Mouse (Mus musculus) intestine, embryonic 15.5 days (tissue): ENCODE data around the gene Rarb. TPM values are rescaled to one million over a fixed set of nuclear protein-coding genes. Genes with fewer than 3 reads are reported as not detected.
A peak's percentile ranks its signal among the peaks of the same experiment; 100 is the strongest.
"Not testable (repeated sequence)": the region's sequence is repeated elsewhere in the genome, so short reads cannot be mapped to it uniquely, and the experiment has no call there.

ENCODE experiments used
- ATAC-seq: fragments of 200-750 bp; cut with Nextera tagmentation; 2 replicates; pipeline ENCODE4 v1.8.0; 2017; ENCODE audit warnings: moderate TSS enrichment, moderate library complexity
- H3K27ac ChIP-seq: fragments of 300-500 bp; sonication (generic); 2 replicates; pipeline ENCODE4 v1.5.1; 2015; ENCODE audit warnings: mild to moderate bottlenecking, inconsistent platforms
- H3K27me3 ChIP-seq: fragments of 300-500 bp; sonication (generic); replicated peaks from 2 replicates; pipeline ENCODE4 v1.6.1; 2015; ENCODE audit warnings: inconsistent platforms
- H3K36me3 ChIP-seq: fragments of 300-500 bp; sonication (generic); 2 replicates; pipeline ENCODE4 v1.6.1; 2015; ENCODE audit warnings: inconsistent platforms
- H3K4me1 ChIP-seq: fragments of 300-500 bp; sonication (generic); replicated peaks from 2 replicates; pipeline ENCODE4 v1.6.1; 2015; ENCODE audit warnings: inconsistent platforms
- H3K4me2 ChIP-seq: fragments of 300-500 bp; sonication (generic); replicated peaks from 2 replicates; pipeline ENCODE4 v1.6.1; 2015; ENCODE audit warnings: mild to moderate bottlenecking, inconsistent platforms
- H3K4me3 ChIP-seq: fragments of 300-500 bp; sonication (generic); replicated peaks from 2 replicates; pipeline ENCODE4 v1.5.1; 2015; ENCODE audit warnings: inconsistent platforms
- H3K9ac ChIP-seq: fragments of 300-500 bp; sonication (generic); 2 replicates; pipeline ENCODE4 v1.6.1; 2015; ENCODE audit warnings: inconsistent platforms
- H3K9me3 ChIP-seq: fragments of 300-500 bp; sonication (generic); 2 replicates; pipeline ENCODE4 v1.6.1; 2016; ENCODE audit warnings: inconsistent platforms
- WGBS: fragments of 180-500 bp; shearing (Covaris S2); methylation state at CpG from one replicate; pipeline ENCODE4 v1.1.7; 2015; 5-methylcytosine and 5-hydroxymethylcytosine counted together
- polyA plus RNA-seq: library from polyadenylated mRNA; unstranded; fragments of >200 nt; fragmentation: Nextera tagmentation; extraction: Ambion mirVana; gene quantifications from 2 replicates; pipeline ENCODE4 v1.2.1, GENCODE M21; 2015

Rarb gene
- polyA plus RNA-seq, 1 experiment from 2014 or later: 10.2 TPM

GRCm38 (mm10) chr14:16762773-16763172, 56.2 kb downstream of the Rarb start:
- H3K27ac ChIP-seq: no peak overlapping the region
- ATAC-seq: no peak
- no peak overlapping the region for H3K4me2 ChIP-seq
- no peak overlapping the region for H3K9ac ChIP-seq
- H3K27me3 ChIP-seq: peaks cover 4% of the 10 kb centered on the region; the same call in 1 of the 2 replicates
- no peaks in the 10 kb centered on the region for H3K9me3 ChIP-seq
- H3K4me1 ChIP-seq: no peaks in the 10 kb centered on the region
- no peak overlapping the region for H3K4me3 ChIP-seq
- no peaks in the 10 kb centered on the region for H3K36me3 ChIP-seq

- 59% methylated on average over 6 of the region's 6 CpGs for WGBS
- Histone ChIP-seq H3K4me2 (no peak overlapping the region), H3K27ac (no peak overlapping the region)
Observed at GRCm38 (mm10) chr14:16758773-16759434, 60.1 kb downstream of the Rarb start.

GRCm38 (mm10) chr14:16755601-16756000, 63.4 kb downstream of the Rarb start:
- not testable (repeated sequence) for H3K36me3 ChIP-seq, H3K4me3 ChIP-seq, H3K27me3 ChIP-seq, H3K4me1 ChIP-seq, H3K4me2 ChIP-seq, H3K27ac ChIP-seq, H3K9ac ChIP-seq, ATAC-seq, H3K9me3 ChIP-seq
- WGBS: 89% methylated on average over 1 of the region's 1 CpGs

More at GRCm38 (mm10) chr14:16758773-16759434, 60.1 kb downstream of the Rarb start:
- Histone ChIP-seq H3K9me3 (no peaks in the 10 kb centered on the region), H3K4me3 (no peak overlapping the region), H3K36me3 (no peaks in the 10 kb centered on the region), H3K27me3 (no peaks in the 10 kb centered on the region; the same call in 1 of the 2 replicates), H3K9ac (no peak overlapping the region), H3K4me1 (no peaks in the 10 kb centered on the region)
- ATAC-seq: no peak

- Histone ChIP-seq H3K9ac (no peak overlapping the region), H3K4me2 (no peak overlapping the region), H3K4me1 (no peaks in the 10 kb centered on the region), H3K4me3 (no peak overlapping the region), H3K27me3 (no peaks in the 10 kb centered on the region; the same call in 1 of the 2 replicates), H3K9me3 (no peaks in the 10 kb centered on the region), H3K36me3 (no peaks in the 10 kb centered on the region), H3K27ac (no peak overlapping the region)
- no peak for ATAC-seq
- WGBS: 90% methylated on average over 1 of the region's 1 CpGs
Observed at GRCm38 (mm10) chr14:16752648-16753047, 66.3 kb downstream of the Rarb start.

GRCm38 (mm10) chr14:16746982-16747578, 71.9 kb downstream of the Rarb start:
- WGBS: 48% methylated on average over 2 of the region's 2 CpGs
- Histone ChIP-seq H3K36me3 (no peaks in the 10 kb centered on the region), H3K4me3 (no peak overlapping the region), H3K27ac (no peak overlapping the region), H3K9ac (no peak overlapping the region), H3K27me3 (no peaks in the 10 kb centered on the region; the same call in 1 of the 2 replicates), H3K4me1 (no peaks in the 10 kb centered on the region), H3K4me2 (no peak overlapping the region), H3K9me3 (no peaks in the 10 kb centered on the region)
- no peak for ATAC-seq

GRCm38 (mm10) chr14:16740982-16741739, 77.8 kb downstream of the Rarb start:
- H3K4me1 ChIP-seq: 0 out of 2 replicates have a peak, but pooled peaks cover 4% of the 10 kb centered on the region
- H3K27me3 ChIP-seq: no peaks in the 10 kb centered on the region
- H3K36me3 ChIP-seq: no peaks in the 10 kb centered on the region
- no peak overlapping the region for H3K4me3 ChIP-seq
- no peak overlapping the region for H3K9ac ChIP-seq
- H3K4me2 ChIP-seq: no peak overlapping the region
- H3K9me3 ChIP-seq: no peaks in the 10 kb centered on the region
- ATAC-seq: peak; percentile 56
- WGBS: 67% methylated on average over 13 of the region's 13 CpGs
- no peak overlapping the region for H3K27ac ChIP-seq

DNA sequence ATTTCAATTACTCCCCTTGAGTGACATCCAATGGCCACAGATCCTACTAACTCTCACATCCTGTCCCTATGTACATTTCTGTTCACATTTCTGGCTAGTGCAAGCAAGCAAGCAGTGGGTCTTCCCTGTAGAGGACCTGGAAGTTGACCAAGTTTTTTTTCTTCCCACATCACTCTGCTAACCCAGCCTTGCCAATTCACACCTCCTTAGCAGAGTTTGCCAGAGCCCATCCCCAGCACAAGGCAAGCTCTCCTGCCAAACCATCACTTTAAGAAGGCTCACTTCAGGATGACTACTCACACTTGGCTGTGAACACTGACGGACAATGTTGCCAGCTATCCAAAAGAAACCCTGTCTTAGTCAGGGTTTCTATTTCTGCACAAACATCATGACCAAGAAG, 80.4 kb downstream of the Rarb start:
- Histone ChIP-seq H3K9ac (no peak overlapping the region), H3K36me3 (no peaks in the 10 kb centered on the region), H3K27me3 (no peaks in the 10 kb centered on the region), H3K4me3 (no peak overlapping the region), H3K9me3 (no peaks in the 10 kb centered on the region), H3K4me2 (no peak overlapping the region), H3K27ac (no peak overlapping the region), H3K4me1 (peaks cover 24% of the 10 kb centered on the region; the same call in 1 of the 2 replicates)
- 83% methylated on average over 1 of the region's 1 CpGs for WGBS
- ATAC-seq: no peak

DNA sequence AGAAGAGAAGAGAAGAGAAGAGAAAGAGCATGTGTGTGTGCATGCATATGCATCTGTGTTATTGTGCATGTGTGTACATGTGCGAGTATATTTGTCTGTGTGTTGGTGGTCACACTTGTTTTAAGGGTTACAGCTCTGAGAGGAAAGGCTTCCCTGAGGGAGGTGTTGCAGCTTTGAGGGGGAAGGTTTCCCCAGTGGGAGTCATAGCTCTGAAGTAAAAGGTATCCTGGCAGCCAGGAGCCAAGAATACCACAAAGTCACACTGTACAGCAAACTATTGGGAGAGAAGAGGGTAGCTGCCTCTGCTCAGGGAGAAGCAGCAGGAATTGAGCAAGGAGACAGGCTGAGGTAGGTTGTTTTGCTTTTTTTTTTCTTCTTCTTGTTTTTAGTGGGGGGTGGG, 81.2 kb downstream of the Rarb start:
- Histone ChIP-seq H3K9ac (no peak overlapping the region), H3K4me1 (peaks cover 24% of the 10 kb centered on the region; the same call in 1 of the 2 replicates), H3K36me3 (no peaks in the 10 kb centered on the region), H3K4me2 (no peak overlapping the region), H3K27ac (no peak overlapping the region), H3K9me3 (no peaks in the 10 kb centered on the region), H3K4me3 (no peak overlapping the region), H3K27me3 (no peaks in the 10 kb centered on the region)
- WGBS: 92% methylated on average over 1 of the region's 1 CpGs
- no peak for ATAC-seq

- ATAC-seq: 0 out of 2 replicates have a peak, but pooled peaks have one; percentile 9
- no peak overlapping the region for H3K4me2 ChIP-seq
- H3K9me3 ChIP-seq: no peaks in the 10 kb centered on the region
- no peaks in the 10 kb centered on the region for H3K27me3 ChIP-seq
- H3K4me1 ChIP-seq: peaks cover 20% of the 10 kb centered on the region; the same call in 1 of the 2 replicates
- H3K36me3 ChIP-seq: no peaks in the 10 kb centered on the region
- H3K27ac ChIP-seq: no peak overlapping the region
- 22% methylated on average over 4 of the region's 4 CpGs for WGBS
- no peak overlapping the region for H3K9ac ChIP-seq
- no peak overlapping the region for H3K4me3 ChIP-seq
Observed at GRCm38 (mm10) chr14:16735331-16736012, 83.5 kb downstream of the Rarb start.

GRCm38 (mm10) chr14:16733595-16734298, 85.2 kb downstream of the Rarb start:
- ATAC-seq: peak; percentile 58
- 12% methylated on average over 9 of the region's 9 CpGs for WGBS
- peaks cover 20% of the 10 kb centered on the region; the same call in 1 of the 2 replicates for H3K4me1 ChIP-seq
- no peaks in the 10 kb centered on the region for H3K36me3 ChIP-seq
- H3K9me3 ChIP-seq: no peaks in the 10 kb centered on the region
- no peak overlapping the region for H3K27ac ChIP-seq
- H3K27me3 ChIP-seq: no peaks in the 10 kb centered on the region
- no peak overlapping the region for H3K4me2 ChIP-seq
- no peak overlapping the region for H3K4me3 ChIP-seq
- H3K9ac ChIP-seq: no peak overlapping the region

DNA sequence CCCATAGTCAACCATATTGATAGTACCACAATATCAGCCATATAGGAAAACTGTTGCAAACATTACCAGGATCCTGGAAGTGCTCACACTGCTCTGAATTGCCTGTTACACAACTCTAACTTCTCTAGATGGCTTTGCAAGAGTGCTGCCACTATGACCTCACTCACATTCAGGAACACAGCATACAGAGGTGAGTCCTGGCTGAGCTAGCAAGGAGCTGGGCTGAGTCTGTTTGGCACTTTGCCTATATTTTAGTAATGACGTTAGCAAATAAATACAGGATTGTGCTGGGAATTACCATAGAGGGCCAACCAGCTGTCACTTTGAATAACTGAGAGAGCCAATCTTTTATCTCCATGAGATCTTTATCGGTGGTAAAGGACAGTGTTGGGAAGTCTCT, 86.9 kb downstream of the Rarb start:
- H3K4me3 ChIP-seq: no peak overlapping the region
- H3K27ac ChIP-seq: no peak overlapping the region
- peaks cover 20% of the 10 kb centered on the region; the same call in 1 of the 2 replicates for H3K4me1 ChIP-seq
- H3K9ac ChIP-seq: no peak overlapping the region
- H3K27me3 ChIP-seq: no peaks in the 10 kb centered on the region
- no peaks in the 10 kb centered on the region for H3K36me3 ChIP-seq
- ATAC-seq: no peak
- WGBS: 43% methylated on average over 2 of the region's 2 CpGs
- H3K4me2 ChIP-seq: no peak overlapping the region
- H3K9me3 ChIP-seq: no peaks in the 10 kb centered on the region
